Comparison of ENCODE assay signal across 8 mouse cellular contexts in the genomic region with DNA sequence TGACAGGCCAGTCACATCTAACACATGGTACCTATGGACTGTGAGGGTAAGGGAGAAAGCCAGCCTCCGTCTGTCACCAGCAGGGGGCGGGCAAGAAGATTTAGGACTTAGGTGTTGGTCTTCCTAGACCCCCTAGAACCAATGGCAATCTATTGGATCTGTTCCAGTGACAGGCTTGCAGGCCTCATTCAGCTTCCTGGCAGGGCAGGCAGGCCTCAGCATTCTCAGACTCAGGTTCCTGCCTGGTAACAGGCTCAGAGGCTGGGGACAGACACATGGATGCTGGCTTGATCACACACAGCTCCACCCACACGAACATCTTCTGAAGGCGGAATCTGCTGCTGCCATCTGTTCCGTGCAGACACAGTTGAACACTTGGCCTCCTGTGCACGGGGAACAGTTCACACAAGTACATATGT. TPM values are rescaled to one million over a fixed set of nuclear protein-coding genes. Genes with fewer than 3 reads are reported as not detected.
DNase-seq lines count a peak whose midpoint lies in the region; ATAC-seq lines count a peak whose summit lies in the region.

No protein-coding gene starts in this region.

- H3K27me3 ChIP-seq in heart, embryonic 11.5 days (ENCODE audit: control insufficient read depth, insufficient read depth, low read length) = no peaks in the 10 kb centered on the region
- H3K27me3 ChIP-seq in midbrain, embryonic 12.5 days = no peaks in the 10 kb centered on the region

- H3K36me3 ChIP-seq in heart, embryonic 11.5 days (ENCODE audit: control insufficient read depth, insufficient read depth, low read length) = no peaks in the 10 kb centered on the region
- no peaks in the 10 kb centered on the region for H3K36me3 ChIP-seq in midbrain, embryonic 12.5 days

- WGBS in heart, embryonic 11.5 days (ENCODE audit: insufficient replicate concordance) = 40% methylated on average over 6 of the region's 6 CpGs
- 35% methylated on average over 6 of the region's 6 CpGs for WGBS in midbrain, embryonic 12.5 days

- no peaks in the 10 kb centered on the region for H3K9me3 ChIP-seq in heart, embryonic 11.5 days (replicated peaks; ENCODE audit: control insufficient read depth, low read length)
- H3K9me3 ChIP-seq in midbrain, embryonic 12.5 days = no peaks in the 10 kb centered on the region

- intact Hi-C loops in left cerebral cortex, postnatal 4 days (cut with DNase I) = no loop called here

- peaks cover 53% of the 10 kb centered on the region for H3K4me1 ChIP-seq in heart, embryonic 11.5 days (ENCODE audit: control insufficient read depth, insufficient read depth, low read length)
- H3K4me1 ChIP-seq in midbrain, embryonic 12.5 days = peaks cover 51% of the 10 kb centered on the region

- no peak overlapping the region for H3K4me2 ChIP-seq in heart, embryonic 11.5 days
- H3K4me2 ChIP-seq in midbrain, embryonic 12.5 days (replicated peaks) = no peak overlapping the region

- no peak for ATAC-seq in heart, embryonic 11.5 days (replicated peaks; ENCODE audit: insufficient number of reproducible peaks, low FRiP score, low TSS enrichment)
- ATAC-seq in midbrain, embryonic 12.5 days (ENCODE audit: low FRiP score, low read depth) = no peak

- DNase-seq in heart, adult 11 months = peak; percentile 96
- DNase-seq in cerebellum, postnatal 14 days = peak; percentile 82 to 90
- peak; percentile 55 to 73 for DNase-seq in frontal cortex, postnatal 14 days (ENCODE audit: low spot score in 2 of 2)
- peak; percentile 61 for DNase-seq in kidney, adult 11 months
- peak; percentile 82 for DNase-seq in left cerebral cortex, postnatal 4 days
- peak; percentile 80 to 93 for DNase-seq in spleen, postnatal 4 days (ENCODE audit: low spot score in 2 of 2)

- H3K4me3 ChIP-seq in heart, embryonic 11.5 days (ENCODE audit: low read depth, low read length) = no peak overlapping the region
- no peak overlapping the region for H3K4me3 ChIP-seq in midbrain, embryonic 12.5 days

- no peak overlapping the region for H3K9ac ChIP-seq in heart, embryonic 11.5 days (ENCODE audit: low read depth, low read length)
- H3K9ac ChIP-seq in midbrain, embryonic 12.5 days (replicated peaks) = no peak overlapping the region

- H3K27ac ChIP-seq in heart, embryonic 11.5 days (ENCODE audit: low read depth, low read length) = no peak overlapping the region
- peak overlapping the region; percentile 76; the same call in 1 of the 2 replicates for H3K27ac ChIP-seq in midbrain, embryonic 12.5 days (replicated peaks)

RNA-seq across cellular contexts. Expression of gene Ptma, which starts 25.4 kb away (rescaled TPM):
- 1,195 and 1,343 TPM in 2 replicates for polyA plus RNA-seq in heart, embryonic 11.5 days (2014; fragmentation: Nextera tagmentation; extraction: Ambion mirVana)
- 1,000 to 10,000 TPM; 1,018 to 1,064 TPM for total RNA-seq in left cerebral cortex, postnatal 4 days (2021)
- polyA plus RNA-seq in midbrain, embryonic 12.5 days (2016; fragmentation: Nextera tagmentation; extraction: Ambion mirVana) = 2,626 and 2,824 TPM in 2 replicates
